Mouse (Mus musculus): Measurements from ENCODE around the gene Rap1gap2. TPM values are rescaled to one million over a fixed set of nuclear protein-coding genes. Genes with fewer than 3 reads are reported as not detected.

Gene Rap1gap2
- polyA plus RNA-seq, 1 experiment from 2014 or later = 3.8 TPM

- Histone ChIP-seq H3K9me3 (replicated peaks) (no peaks in the 10 kb centered on the region), H3K4me1 (replicated peaks) (peaks cover 19% of the 10 kb centered on the region), H3K9ac (no peak overlapping the region), H3K4me3 (no peak overlapping the region), H3K27ac (peak overlapping the region; percentile 5; the same call in 1 of the 2 replicates), H3K36me3 (no peaks in the 10 kb centered on the region), H3K27me3 (no peaks in the 10 kb centered on the region), H3K4me2 (peak overlapping the region; percentile 11; the same call in 1 of the 2 replicates)
- 18% methylated on average over 6 of the region's 6 CpGs for WGBS
- peak; percentile 74 for ATAC-seq (replicated peaks; ENCODE audit: insufficient number of reproducible peaks, insufficient read depth, low FRiP score, low read depth)
Observed at GRCm38 (mm10) chr11:74468195-74468594, 142.5 kb downstream of the Rap1gap2 start.

- peaks cover 27% of the 10 kb centered on the region for H3K4me1 ChIP-seq (replicated peaks)
- no peak overlapping the region for H3K4me2 ChIP-seq
- ATAC-seq (replicated peaks; ENCODE audit: insufficient number of reproducible peaks, insufficient read depth, low FRiP score, low read depth) = no peak
- H3K4me3 ChIP-seq = no peak overlapping the region
- no peak overlapping the region for H3K9ac ChIP-seq
- no peaks in the 10 kb centered on the region for H3K9me3 ChIP-seq (replicated peaks)
- no peaks in the 10 kb centered on the region for H3K36me3 ChIP-seq
- no peak overlapping the region for H3K27ac ChIP-seq
- no peaks in the 10 kb centered on the region for H3K27me3 ChIP-seq
- 50% methylated on average over 7 of the region's 7 CpGs for WGBS
Observed at GRCm38 (mm10) chr11:74465712-74466111, 145.0 kb downstream of the Rap1gap2 start.

GRCm38 (mm10) chr11:74464181-74464977 lies 146.3 kb downstream of the Rap1gap2 start:
- H3K4me1 ChIP-seq (replicated peaks) = peaks cover 27% of the 10 kb centered on the region

GRCm38 (mm10) chr11:74462651-74463050 lies 148.1 kb downstream of the Rap1gap2 start:
- Histone ChIP-seq H3K9me3 (replicated peaks) (no peaks in the 10 kb centered on the region), H3K4me3 (no peak overlapping the region), H3K4me1 (replicated peaks) (peaks cover 25% of the 10 kb centered on the region), H3K27me3 (no peaks in the 10 kb centered on the region), H3K36me3 (no peaks in the 10 kb centered on the region), H3K27ac (no peak overlapping the region), H3K4me2 (no peak overlapping the region), H3K9ac (no peak overlapping the region)
- ATAC-seq (replicated peaks; ENCODE audit: insufficient number of reproducible peaks, insufficient read depth, low FRiP score, low read depth) = no peak
- WGBS = 9% methylated on average over 2 of the region's 2 CpGs

More at GRCm38 (mm10) chr11:74464181-74464977, 146.3 kb downstream of the Rap1gap2 start:
- H3K27ac ChIP-seq = no peak overlapping the region
- 73% methylated on average over 10 of the region's 10 CpGs for WGBS
- no peaks in the 10 kb centered on the region for H3K27me3 ChIP-seq
- no peak overlapping the region for H3K4me2 ChIP-seq
- no peaks in the 10 kb centered on the region for H3K9me3 ChIP-seq (replicated peaks)
- no peak overlapping the region for H3K4me3 ChIP-seq
- ATAC-seq (replicated peaks; ENCODE audit: insufficient number of reproducible peaks, insufficient read depth, low FRiP score, low read depth) = no peak
- H3K9ac ChIP-seq = no peak overlapping the region
- no peaks in the 10 kb centered on the region for H3K36me3 ChIP-seq

- no peaks in the 10 kb centered on the region for H3K27me3 ChIP-seq
- H3K9me3 ChIP-seq (replicated peaks) = no peaks in the 10 kb centered on the region
- ATAC-seq (replicated peaks; ENCODE audit: insufficient number of reproducible peaks, insufficient read depth, low FRiP score, low read depth) = no peak
- no peak overlapping the region for H3K27ac ChIP-seq
- peaks cover 28% of the 10 kb centered on the region for H3K4me1 ChIP-seq (replicated peaks)
- WGBS = 85% methylated on average over 8 of the region's 8 CpGs
- H3K9ac ChIP-seq = no peak overlapping the region
- no peak overlapping the region for H3K4me2 ChIP-seq
- H3K36me3 ChIP-seq = no peaks in the 10 kb centered on the region
- H3K4me3 ChIP-seq = no peak overlapping the region
Observed at GRCm38 (mm10) chr11:74459651-74460050, 151.1 kb downstream of the Rap1gap2 start.

GRCm38 (mm10) chr11:74458400-74458799 lies 152.3 kb downstream of the Rap1gap2 start:
- Histone ChIP-seq H3K4me3 (no peak overlapping the region), H3K4me1 (replicated peaks) (peaks cover 28% of the 10 kb centered on the region), H3K4me2 (no peak overlapping the region), H3K27me3 (no peaks in the 10 kb centered on the region), H3K27ac (no peak overlapping the region), H3K36me3 (no peaks in the 10 kb centered on the region), H3K9me3 (replicated peaks) (no peaks in the 10 kb centered on the region), H3K9ac (no peak overlapping the region)
- ATAC-seq (replicated peaks; ENCODE audit: insufficient number of reproducible peaks, insufficient read depth, low FRiP score, low read depth) = no peak
- WGBS = 59% methylated on average over 3 of the region's 3 CpGs

- H3K27ac ChIP-seq = no peak overlapping the region
- H3K9me3 ChIP-seq (replicated peaks) = no peaks in the 10 kb centered on the region
- H3K27me3 ChIP-seq = no peaks in the 10 kb centered on the region
- H3K36me3 ChIP-seq = no peaks in the 10 kb centered on the region
- H3K9ac ChIP-seq = no peak overlapping the region
- H3K4me2 ChIP-seq = no peak overlapping the region
- 75% methylated on average over 10 of the region's 10 CpGs for WGBS
- H3K4me1 ChIP-seq (replicated peaks) = peaks cover 20% of the 10 kb centered on the region
- H3K4me3 ChIP-seq = no peak overlapping the region
- no peak for ATAC-seq (replicated peaks; ENCODE audit: insufficient number of reproducible peaks, insufficient read depth, low FRiP score, low read depth)
Observed at GRCm38 (mm10) chr11:74457194-74457593, 153.5 kb downstream of the Rap1gap2 start.

GRCm38 (mm10) chr11:74448556-74448955 lies 162.2 kb downstream of the Rap1gap2 start:
- Histone ChIP-seq H3K4me3 (no peak overlapping the region), H3K27ac (peak overlapping the region; percentile 79), H3K36me3 (no peaks in the 10 kb centered on the region), H3K9ac (peak overlapping the region; percentile 5; the same call in 1 of the 2 replicates), H3K9me3 (replicated peaks) (0 out of 2 replicates have a peak, but pooled peaks cover 4% of the 10 kb centered on the region), H3K4me2 (no peak overlapping the region), H3K4me1 (replicated peaks) (peaks cover 13% of the 10 kb centered on the region), H3K27me3 (no peaks in the 10 kb centered on the region)
- WGBS = 43% methylated on average over 4 of the region's 4 CpGs
- ATAC-seq (replicated peaks; ENCODE audit: insufficient number of reproducible peaks, insufficient read depth, low FRiP score, low read depth) = peak; percentile 39; the same call in 1 of the 2 replicates

- Histone ChIP-seq H3K27ac (peak overlapping the region; percentile 79), H3K4me3 (no peak overlapping the region)
- WGBS = 82% methylated on average over 6 of the region's 6 CpGs
Observed at GRCm38 (mm10) chr11:74447991-74448403, 162.7 kb downstream of the Rap1gap2 start.

GRCm38 (mm10) chr11:74445591-74445990 lies 165.1 kb downstream of the Rap1gap2 start:
- Histone ChIP-seq H3K9ac (no peak overlapping the region), H3K36me3 (no peaks in the 10 kb centered on the region), H3K4me3 (no peak overlapping the region), H3K4me2 (no peak overlapping the region), H3K27ac (no peak overlapping the region), H3K4me1 (replicated peaks) (peaks cover 13% of the 10 kb centered on the region), H3K27me3 (no peaks in the 10 kb centered on the region), H3K9me3 (replicated peaks) (0 out of 2 replicates have a peak, but pooled peaks cover 4% of the 10 kb centered on the region)
- no peak for ATAC-seq (replicated peaks; ENCODE audit: insufficient number of reproducible peaks, insufficient read depth, low FRiP score, low read depth)
- 80% methylated on average over 3 of the region's 3 CpGs for WGBS

More at GRCm38 (mm10) chr11:74447991-74448403, 162.7 kb downstream of the Rap1gap2 start:
- Histone ChIP-seq H3K4me1 (replicated peaks) (peaks cover 13% of the 10 kb centered on the region), H3K9ac (no peak overlapping the region), H3K27me3 (no peaks in the 10 kb centered on the region), H3K4me2 (no peak overlapping the region), H3K9me3 (replicated peaks) (0 out of 2 replicates have a peak, but pooled peaks cover 4% of the 10 kb centered on the region), H3K36me3 (no peaks in the 10 kb centered on the region)
- ATAC-seq (replicated peaks; ENCODE audit: insufficient number of reproducible peaks, insufficient read depth, low FRiP score, low read depth) = no peak

GRCm38 (mm10) chr11:74443924-74444256 lies 166.8 kb downstream of the Rap1gap2 start:
- ATAC-seq (replicated peaks; ENCODE audit: insufficient number of reproducible peaks, insufficient read depth, low FRiP score, low read depth) = no peak
- no peak overlapping the region for H3K4me3 ChIP-seq
- no peaks in the 10 kb centered on the region for H3K27me3 ChIP-seq
- H3K4me2 ChIP-seq = no peak overlapping the region
- 0 out of 2 replicates have a peak, but pooled peaks cover 4% of the 10 kb centered on the region for H3K9me3 ChIP-seq (replicated peaks)
- H3K27ac ChIP-seq = no peak overlapping the region
- peaks cover 15% of the 10 kb centered on the region for H3K4me1 ChIP-seq (replicated peaks)
- no peaks in the 10 kb centered on the region for H3K36me3 ChIP-seq
- no peak overlapping the region for H3K9ac ChIP-seq
- WGBS = 80% methylated on average over 5 of the region's 5 CpGs
